Mouse (Mus musculus): ENCODE results near the gene Zbtb8b. TPM values are rescaled to one million over a fixed set of nuclear protein-coding genes. Genes with fewer than 3 reads are reported as not detected.
A peak's percentile ranks its signal among the peaks of the same experiment; 100 is the strongest.

Zbtb8b gene
- polyA plus RNA-seq, 1 experiment from 2014 or later = 6.3 TPM

GRCm38 (mm10) chr4:129382488-129382887, 58.2 kb downstream of the Zbtb8b start:
- Histone ChIP-seq H3K36me3 (ENCODE audit: control insufficient read depth, insufficient read depth) (no peaks in the 10 kb centered on the region), H3K9me3 (replicated peaks; ENCODE audit: control insufficient read depth, low read length) (no peaks in the 10 kb centered on the region), H3K4me3 (ENCODE audit: low read length) (no peak overlapping the region), H3K27me3 (ENCODE audit: control insufficient read depth, insufficient read depth, low read length) (no peaks in the 10 kb centered on the region), H3K4me2 (ENCODE audit: low read depth, low read length) (0 out of 2 replicates have a peak overlapping the region, but pooled peaks have one; percentile 22), H3K4me1 (ENCODE audit: control insufficient read depth, insufficient read depth, low read length) (no peaks in the 10 kb centered on the region; the same call in 1 of the 2 replicates), H3K27ac (ENCODE audit: low read length) (peak overlapping the region; percentile 44; the same call in 1 of the 2 replicates), H3K9ac (ENCODE audit: low read length) (no peak overlapping the region)
- 74% methylated on average over 2 of the region's 2 CpGs for WGBS
- no peak for ATAC-seq (replicated peaks; ENCODE audit: extremely low read depth, insufficient read depth, low FRiP score)

- Histone ChIP-seq H3K27ac (ENCODE audit: low read length) (0 out of 2 replicates have a peak overlapping the region, but pooled peaks have one; percentile 27), H3K9ac (ENCODE audit: low read length) (no peak overlapping the region), H3K4me1 (ENCODE audit: control insufficient read depth, insufficient read depth, low read length) (no peaks in the 10 kb centered on the region; the same call in 1 of the 2 replicates), H3K36me3 (ENCODE audit: control insufficient read depth, insufficient read depth) (no peaks in the 10 kb centered on the region), H3K9me3 (replicated peaks; ENCODE audit: control insufficient read depth, low read length) (no peaks in the 10 kb centered on the region), H3K4me3 (ENCODE audit: low read length) (no peak overlapping the region), H3K4me2 (ENCODE audit: low read depth, low read length) (no peak overlapping the region), H3K27me3 (ENCODE audit: control insufficient read depth, insufficient read depth, low read length) (no peaks in the 10 kb centered on the region)
- WGBS = 89% methylated on average over 9 of the region's 9 CpGs
- ATAC-seq (replicated peaks; ENCODE audit: extremely low read depth, insufficient read depth, low FRiP score) = no peak
Observed at GRCm38 (mm10) chr4:129382029-129382428, 58.6 kb downstream of the Zbtb8b start.

DNA sequence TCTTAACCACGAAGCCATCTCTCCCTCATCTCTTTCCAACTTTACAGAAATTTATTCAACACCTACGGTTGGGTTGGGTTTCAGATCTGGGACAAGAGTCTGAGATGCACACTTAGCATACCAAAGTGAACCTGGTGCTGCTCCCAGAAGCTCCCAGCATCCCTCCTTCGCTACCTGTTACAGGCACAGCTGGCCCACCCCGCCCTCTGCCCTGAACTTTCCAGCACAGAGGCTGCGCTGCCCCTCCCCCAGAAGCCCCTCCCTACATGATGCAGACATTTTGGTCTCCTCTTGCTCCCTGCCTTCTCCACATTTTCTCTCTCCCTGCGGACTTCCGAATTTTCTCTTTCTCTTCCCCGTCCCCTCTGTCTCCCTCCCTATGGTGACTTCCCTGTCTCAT, 59.5 kb downstream of the Zbtb8b start:
- Histone ChIP-seq H3K27me3 (ENCODE audit: control insufficient read depth, insufficient read depth, low read length) (no peaks in the 10 kb centered on the region), H3K27ac (ENCODE audit: low read length) (no peak overlapping the region), H3K9me3 (replicated peaks; ENCODE audit: control insufficient read depth, low read length) (no peaks in the 10 kb centered on the region), H3K9ac (ENCODE audit: low read length) (no peak overlapping the region), H3K36me3 (ENCODE audit: control insufficient read depth, insufficient read depth) (no peaks in the 10 kb centered on the region), H3K4me1 (ENCODE audit: control insufficient read depth, insufficient read depth, low read length) (no peaks in the 10 kb centered on the region; the same call in 1 of the 2 replicates), H3K4me3 (ENCODE audit: low read length) (no peak overlapping the region), H3K4me2 (ENCODE audit: low read depth, low read length) (no peak overlapping the region)
- WGBS = 66% methylated on average over 8 of the region's 8 CpGs
- ATAC-seq (replicated peaks; ENCODE audit: extremely low read depth, insufficient read depth, low FRiP score) = no peak

- H3K27me3 ChIP-seq (ENCODE audit: control insufficient read depth, insufficient read depth, low read length) = no peaks in the 10 kb centered on the region
- H3K4me3 ChIP-seq (ENCODE audit: low read length) = no peak overlapping the region
- no peak overlapping the region for H3K4me2 ChIP-seq (ENCODE audit: low read depth, low read length)
- no peak overlapping the region for H3K9ac ChIP-seq (ENCODE audit: low read length)
- WGBS = 66% methylated on average over 3 of the region's 3 CpGs
- H3K27ac ChIP-seq (ENCODE audit: low read length) = no peak overlapping the region
- H3K36me3 ChIP-seq (ENCODE audit: control insufficient read depth, insufficient read depth) = no peaks in the 10 kb centered on the region
- ATAC-seq (replicated peaks; ENCODE audit: extremely low read depth, insufficient read depth, low FRiP score) = no peak
- no peaks in the 10 kb centered on the region; the same call in 1 of the 2 replicates for H3K4me1 ChIP-seq (ENCODE audit: control insufficient read depth, insufficient read depth, low read length)
- H3K9me3 ChIP-seq (replicated peaks; ENCODE audit: control insufficient read depth, low read length) = no peaks in the 10 kb centered on the region
Observed at GRCm38 (mm10) chr4:129379805-129380204, 60.8 kb downstream of the Zbtb8b start.

DNA sequence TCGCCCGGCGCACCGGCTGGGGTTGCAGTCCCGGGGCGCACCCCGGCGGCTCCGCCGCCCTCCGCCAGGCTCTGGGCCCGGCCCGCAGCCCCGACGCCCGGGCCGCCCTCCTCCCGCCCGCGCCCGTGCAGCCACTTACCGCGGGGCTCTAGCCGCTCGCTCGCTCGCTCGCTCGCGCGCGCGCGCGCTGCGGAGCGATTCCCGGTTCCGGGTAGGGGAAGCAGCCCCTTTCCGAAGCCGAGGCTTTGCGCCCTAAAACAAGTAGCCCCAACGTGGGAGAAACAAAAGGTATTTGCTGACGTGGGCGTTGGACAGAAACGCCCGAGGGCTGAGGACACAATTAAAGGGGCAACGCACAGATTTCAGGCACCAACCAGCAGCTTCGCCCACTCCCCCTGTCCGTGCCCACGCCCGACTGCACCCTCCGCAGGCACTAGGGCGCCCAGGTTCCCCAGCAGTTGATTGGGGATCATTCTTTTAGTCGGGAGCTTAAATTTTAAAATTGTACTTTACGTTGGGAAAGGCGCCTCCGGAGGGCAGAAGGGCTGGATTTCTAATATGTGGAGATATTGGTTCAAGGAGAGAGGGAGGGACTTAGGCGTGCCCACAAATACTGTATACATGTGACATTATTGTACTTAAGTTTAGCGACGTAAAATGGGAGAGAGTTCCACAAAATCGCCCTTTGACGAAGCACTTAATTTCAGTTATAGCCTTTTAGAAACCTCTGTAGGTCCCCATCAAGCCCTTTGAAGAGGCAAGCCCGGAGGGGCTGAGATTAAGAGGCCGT, 62.9 kb downstream of the Zbtb8b start, which contains the start of gene Zbtb8a:
TSS of gene Zbtb8a (minus strand) at position 516 of the 790 bp plus-strand sequence.
- peak within 1 kb of the TSS; percentile 85 for H3K27ac ChIP-seq (ENCODE audit: low read length)
- H3K4me1 ChIP-seq (ENCODE audit: control insufficient read depth, insufficient read depth, low read length) = peaks cover 3% of the 10 kb centered on the region; the same call in 1 of the 2 replicates
- WGBS = 2% methylated on average over 65 of the region's 65 CpGs
- no peaks in the 10 kb centered on the region for H3K36me3 ChIP-seq (ENCODE audit: control insufficient read depth, insufficient read depth)
- H3K9me3 ChIP-seq (replicated peaks; ENCODE audit: control insufficient read depth, low read length) = no peaks in the 10 kb centered on the region
- no peaks in the 10 kb centered on the region for H3K27me3 ChIP-seq (ENCODE audit: control insufficient read depth, insufficient read depth, low read length)
- peak; percentile 75 for ATAC-seq (replicated peaks; ENCODE audit: extremely low read depth, insufficient read depth, low FRiP score)
- H3K9ac ChIP-seq (ENCODE audit: low read length) = peak within 1 kb of the TSS; percentile 90
- H3K4me2 ChIP-seq (ENCODE audit: low read depth, low read length) = peak within 1 kb of the TSS; percentile 94
- peak within 1 kb of the TSS; percentile 83 for H3K4me3 ChIP-seq (ENCODE audit: low read length)

DNA sequence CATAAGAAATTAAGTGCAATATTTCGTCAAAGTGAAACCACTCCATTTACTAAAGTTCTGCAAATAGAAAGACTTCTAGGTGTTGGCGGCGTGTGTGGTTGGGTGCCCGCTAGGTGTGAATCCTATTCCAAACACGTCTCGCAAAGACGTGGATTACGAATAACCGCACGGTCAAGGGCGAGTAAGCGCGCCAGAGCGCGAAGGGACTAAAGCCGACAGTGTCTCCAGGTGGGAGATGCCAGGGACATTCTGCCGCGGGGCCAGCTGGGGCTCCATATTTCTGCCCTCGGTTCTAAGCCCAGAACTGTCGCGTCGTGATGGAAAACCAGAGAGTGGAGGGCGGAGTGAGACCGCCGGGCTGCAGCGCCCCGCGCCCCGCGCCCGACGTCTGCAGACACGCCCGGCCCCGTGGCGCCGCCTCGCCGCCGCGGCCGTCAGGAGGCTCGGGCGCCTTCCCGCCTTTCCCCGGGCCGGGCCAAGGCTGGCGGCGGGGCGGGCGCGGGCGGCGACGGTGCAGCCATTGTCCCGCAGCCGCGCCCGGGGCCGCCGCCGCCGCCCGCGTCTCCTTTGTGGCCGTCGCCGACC, 63.6 kb downstream of the Zbtb8b start:
- H3K9ac ChIP-seq (ENCODE audit: low read length) = peak overlapping the region; percentile 90
- peak overlapping the region; percentile 94 for H3K4me2 ChIP-seq (ENCODE audit: low read depth, low read length)
- peak; percentile 47 for ATAC-seq (replicated peaks; ENCODE audit: extremely low read depth, insufficient read depth, low FRiP score)
- H3K36me3 ChIP-seq (ENCODE audit: control insufficient read depth, insufficient read depth) = no peaks in the 10 kb centered on the region
- H3K4me3 ChIP-seq (ENCODE audit: low read length) = peak overlapping the region; percentile 83
- no peaks in the 10 kb centered on the region for H3K27me3 ChIP-seq (ENCODE audit: control insufficient read depth, insufficient read depth, low read length)
- H3K9me3 ChIP-seq (replicated peaks; ENCODE audit: control insufficient read depth, low read length) = no peaks in the 10 kb centered on the region
- under 1% methylated on average over 55 of the region's 68 CpGs for WGBS
- H3K27ac ChIP-seq (ENCODE audit: low read length) = peak overlapping the region; percentile 85
- peaks cover 3% of the 10 kb centered on the region; the same call in 1 of the 2 replicates for H3K4me1 ChIP-seq (ENCODE audit: control insufficient read depth, insufficient read depth, low read length)

GRCm38 (mm10) chr4:129375821-129376220, 64.8 kb downstream of the Zbtb8b start:
- Histone ChIP-seq H3K27ac (ENCODE audit: low read length) (no peak overlapping the region), H3K4me2 (ENCODE audit: low read depth, low read length) (no peak overlapping the region), H3K36me3 (ENCODE audit: control insufficient read depth, insufficient read depth) (no peaks in the 10 kb centered on the region), H3K9me3 (replicated peaks; ENCODE audit: control insufficient read depth, low read length) (no peaks in the 10 kb centered on the region), H3K4me1 (ENCODE audit: control insufficient read depth, insufficient read depth, low read length) (peaks cover 3% of the 10 kb centered on the region; the same call in 1 of the 2 replicates), H3K9ac (ENCODE audit: low read length) (no peak overlapping the region), H3K27me3 (ENCODE audit: control insufficient read depth, insufficient read depth, low read length) (no peaks in the 10 kb centered on the region), H3K4me3 (ENCODE audit: low read length) (no peak overlapping the region)
- ATAC-seq (replicated peaks; ENCODE audit: extremely low read depth, insufficient read depth, low FRiP score) = no peak
- WGBS = 79% methylated on average over 5 of the region's 5 CpGs

Measured in heart, embryonic 16.5 days (tissue).